Mouse (Mus musculus) kidney, postnatal 36 days (tissue): ENCODE data around the gene Gstt3.
A peak's percentile ranks its signal among the peaks of the same experiment; 100 is the strongest.

Source experiments
- DNase-seq, 2 experiments: peaks; one replicate each; pipeline ENCODE4 v3.0.0; 2021 to 2022; ENCODE audit warnings: mixed read lengths in 2 of 2

The Gstt3 gene

DNA sequence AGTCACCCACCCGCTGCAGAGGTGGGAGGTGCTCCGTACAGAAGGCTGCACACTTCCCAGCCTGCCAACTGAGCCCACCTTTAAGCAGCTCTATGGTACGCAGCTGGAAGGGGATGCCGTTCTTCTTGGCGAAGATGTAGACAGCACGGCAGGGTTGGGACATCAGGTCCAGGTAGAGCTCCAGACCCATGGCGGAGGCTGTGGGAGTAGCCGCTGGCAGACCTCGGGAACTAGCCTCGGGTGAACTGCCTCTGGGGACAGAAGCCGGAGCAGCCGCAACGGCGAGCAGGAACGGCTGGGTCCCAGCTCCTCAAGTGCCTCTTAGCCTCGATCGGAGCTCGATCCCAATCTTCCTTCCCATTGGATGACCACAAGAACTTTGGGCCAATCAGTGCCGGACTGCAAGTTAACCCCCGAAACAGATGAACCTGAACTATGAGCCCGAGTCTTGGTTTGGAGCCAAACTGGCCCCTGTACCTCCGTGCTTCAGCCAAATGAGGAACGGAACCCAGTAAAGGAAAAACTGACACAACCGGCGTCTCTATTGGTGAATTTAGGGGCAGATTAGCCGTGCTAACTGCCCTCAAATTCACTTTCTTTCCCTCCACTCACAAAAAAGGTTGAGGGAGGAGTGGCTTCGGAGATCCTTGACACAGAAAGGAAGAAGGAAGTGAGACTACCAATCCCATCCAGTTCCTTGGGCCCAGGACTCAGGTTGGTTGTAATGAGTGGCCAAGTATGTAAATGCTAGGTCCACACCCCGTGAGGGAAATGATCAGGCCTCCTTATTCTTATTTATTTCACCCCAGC is at the start of gene Gstt3, which contains the start of gene Gm20441:
Gstt3 (minus strand) TSS at position 646 of the 810 bp plus-strand sequence.
Gm20441 (minus strand) TSS at position 186 of the 810 bp plus-strand sequence.
- peak; percentile 90 to 93 for DNase-seq

DNA sequence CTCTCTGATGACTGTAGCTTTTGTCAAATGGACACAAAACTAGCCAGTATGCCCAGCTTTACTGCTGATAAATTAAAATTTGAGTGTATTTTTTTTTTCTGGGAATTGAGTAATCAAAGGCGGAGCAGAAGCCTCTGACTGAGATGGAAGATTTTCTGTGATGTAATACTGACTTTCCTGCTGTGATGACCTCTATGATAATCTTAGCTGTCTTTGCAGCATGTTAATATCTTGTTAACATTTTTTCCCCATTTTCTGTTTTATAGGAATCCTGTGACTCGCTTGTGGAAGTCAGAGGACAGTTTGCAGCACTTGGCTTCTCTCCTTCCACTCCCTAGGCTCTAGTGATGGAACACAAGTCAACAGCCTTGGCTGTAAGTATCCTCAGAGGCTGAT is 49.1 kb upstream of the Gstt3 start:
- DNase-seq: no peak

DNA sequence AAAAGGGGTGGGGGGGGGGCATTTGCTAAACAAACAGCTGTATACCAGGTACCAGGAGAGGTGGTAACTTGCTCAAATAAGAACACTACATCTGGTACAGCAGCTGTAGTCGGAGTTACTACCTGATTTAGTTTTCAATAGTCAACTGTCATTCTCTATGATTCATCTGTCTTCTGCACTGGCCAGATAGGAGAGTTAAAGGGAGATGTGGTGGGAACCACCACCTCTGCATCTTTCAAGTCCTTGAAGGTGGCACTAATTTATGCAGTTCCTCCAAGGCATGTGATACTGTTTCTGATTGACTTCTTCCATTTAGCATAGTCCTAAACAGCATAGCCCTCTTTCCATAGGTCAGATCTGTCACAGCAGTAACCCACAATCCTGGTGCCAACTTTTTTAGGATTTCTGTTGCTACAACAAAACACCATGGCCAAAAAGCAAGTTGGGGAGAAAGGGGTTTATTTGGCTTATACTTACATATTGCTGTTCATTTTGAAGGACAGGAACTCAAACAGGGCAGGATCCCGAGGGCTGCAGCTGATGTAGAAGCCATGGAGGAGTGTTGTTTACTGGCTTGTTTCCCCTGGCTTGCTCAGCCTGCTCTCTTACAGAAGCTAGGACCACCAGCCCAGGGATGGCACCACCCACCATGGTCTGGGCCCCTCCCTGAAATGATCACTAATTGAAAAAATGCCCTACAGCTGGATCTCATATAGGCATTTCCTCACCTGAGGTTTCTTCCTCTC is 48.5 kb upstream of the Gstt3 start:
- DNase-seq: no peak

DNA sequence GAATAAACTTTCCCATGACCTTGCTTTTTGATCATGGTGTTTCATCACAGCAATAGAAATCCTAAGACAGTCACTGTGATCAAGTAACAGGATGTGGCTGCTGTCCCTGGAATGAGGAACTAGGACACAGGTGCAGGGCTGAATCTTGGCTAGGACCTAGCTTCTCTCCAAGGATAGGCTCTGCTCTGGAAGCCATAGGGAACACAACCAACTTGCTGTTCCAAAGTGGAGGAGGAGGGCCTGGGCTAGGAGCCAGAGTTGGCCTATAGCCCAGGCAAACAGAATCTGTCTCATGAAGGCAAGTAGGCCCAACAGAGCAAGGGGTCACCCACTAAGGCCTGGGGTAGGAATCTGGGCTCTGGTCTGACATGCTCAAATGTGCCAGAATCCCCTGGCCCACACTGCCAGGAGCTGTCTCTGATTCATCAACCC is 47.3 kb upstream of the Gstt3 start:
- peak; percentile 58 to 65 for DNase-seq

DNA sequence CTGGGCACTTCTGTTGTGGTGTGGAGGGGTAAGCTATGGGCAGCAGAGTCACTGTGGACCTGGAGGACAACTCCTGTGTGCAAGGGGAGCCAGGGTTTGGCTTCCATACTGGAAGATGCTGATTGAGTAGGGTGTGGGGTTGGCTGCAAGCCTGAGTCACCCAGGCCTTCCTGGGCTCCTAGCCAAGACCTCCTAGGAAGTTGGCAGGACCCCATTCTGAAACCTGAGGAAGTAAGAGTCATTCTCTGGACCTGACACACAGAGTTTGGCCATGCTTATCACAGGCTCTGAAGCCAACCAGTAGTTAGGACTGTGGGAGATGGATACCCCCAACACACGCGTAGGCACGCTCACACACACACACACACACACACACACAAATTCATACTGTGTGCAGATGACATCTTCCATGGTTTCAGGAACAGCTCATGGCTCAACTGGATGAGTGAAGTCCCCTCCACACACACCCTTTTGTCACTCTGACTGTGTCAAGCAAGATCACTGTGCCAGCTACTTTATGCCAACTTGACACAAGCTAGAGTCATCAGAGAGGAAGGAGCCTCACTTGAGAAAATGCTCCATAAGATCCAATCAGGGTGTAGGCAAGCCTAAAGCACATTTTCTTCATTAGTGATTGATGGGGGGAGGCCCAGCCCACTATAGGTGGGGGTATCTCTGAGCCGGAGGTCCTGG is 46.6 kb upstream of the Gstt3 start:
- DNase-seq: peak; percentile 86

DNA sequence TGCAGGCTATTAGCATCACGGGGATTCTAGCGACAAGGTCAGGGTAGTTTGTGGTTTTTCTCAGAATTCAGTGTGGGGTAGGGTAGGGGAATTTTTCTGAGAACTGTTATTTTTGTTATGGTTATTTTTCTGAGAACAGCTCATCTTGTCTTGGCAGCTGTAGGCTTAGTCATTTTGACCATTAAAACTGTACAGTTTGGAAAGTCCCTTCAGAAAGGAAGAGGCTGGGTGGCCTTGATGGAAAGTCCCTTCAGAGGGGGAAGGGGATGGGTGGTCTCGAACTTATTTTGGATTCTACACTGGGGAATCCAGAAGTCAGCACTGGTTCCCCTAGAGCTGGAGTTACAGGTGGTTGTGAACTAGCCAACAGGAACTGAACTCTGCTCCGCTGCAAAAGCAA is 43.3 kb upstream of the Gstt3 start:
- no peak for DNase-seq

DNA sequence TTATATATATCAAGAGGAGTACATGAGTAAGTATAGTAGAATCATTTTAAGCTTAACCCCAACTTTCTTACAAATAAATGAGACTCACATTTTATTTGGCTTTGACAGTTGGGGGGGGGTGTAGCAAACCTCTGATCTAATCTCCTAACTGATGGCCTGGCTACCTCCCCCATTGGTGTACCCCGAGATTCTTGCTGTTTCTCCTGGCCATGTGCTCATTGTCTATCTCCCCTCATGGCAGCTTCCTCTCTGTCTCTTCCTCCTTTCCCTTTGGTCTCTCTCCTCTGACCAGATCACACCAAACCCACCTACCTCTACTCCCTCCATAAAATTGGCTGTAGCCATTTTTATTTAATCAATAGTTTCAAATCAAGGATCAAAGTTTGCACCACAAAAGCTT is 42.6 kb upstream of the Gstt3 start:
- DNase-seq: no peak

DNA sequence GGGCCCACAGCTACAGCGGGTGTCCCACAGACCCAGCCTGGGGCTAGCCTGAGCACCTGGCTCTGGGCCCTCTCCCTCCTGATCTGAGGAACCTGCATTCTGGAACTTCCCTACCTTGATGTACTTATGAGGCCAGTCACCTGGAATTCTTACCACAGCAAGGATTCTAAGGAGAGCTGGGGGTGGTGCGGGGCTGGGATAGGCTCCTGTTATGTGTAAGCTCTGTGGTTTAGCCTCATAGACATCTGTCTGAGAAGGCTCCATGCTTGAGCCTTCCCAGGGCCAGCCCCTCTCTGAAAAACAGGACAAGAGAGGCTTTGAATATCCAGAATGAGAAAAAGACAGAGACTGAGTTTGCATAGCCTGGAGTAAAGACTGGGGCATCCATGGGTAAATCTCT is 41.2 kb upstream of the Gstt3 start, which contains the start of gene Gstt4:
Gstt4 (minus strand) TSS at position 101 of the 400 bp plus-strand sequence.
- DNase-seq: no peak

DNA sequence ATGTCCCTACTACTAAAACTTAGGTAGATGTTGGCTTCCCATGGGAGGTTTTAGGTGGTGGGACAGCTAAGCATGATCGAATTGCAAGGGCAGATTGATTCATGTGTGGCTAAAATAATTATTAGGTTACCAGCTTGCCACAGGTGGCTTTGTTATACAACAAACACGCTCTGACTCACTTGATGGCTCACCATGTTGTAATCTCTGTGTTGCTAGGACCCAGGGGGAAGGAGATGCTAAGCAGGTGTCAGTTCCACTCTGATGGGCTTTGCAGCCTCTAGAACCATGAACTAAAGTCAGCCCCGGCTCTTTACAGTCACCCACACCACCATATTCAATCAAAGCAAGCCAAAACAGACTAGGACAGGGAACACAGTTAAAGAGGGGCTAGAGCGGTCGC is 38.7 kb upstream of the Gstt3 start:
- no peak for DNase-seq

DNA sequence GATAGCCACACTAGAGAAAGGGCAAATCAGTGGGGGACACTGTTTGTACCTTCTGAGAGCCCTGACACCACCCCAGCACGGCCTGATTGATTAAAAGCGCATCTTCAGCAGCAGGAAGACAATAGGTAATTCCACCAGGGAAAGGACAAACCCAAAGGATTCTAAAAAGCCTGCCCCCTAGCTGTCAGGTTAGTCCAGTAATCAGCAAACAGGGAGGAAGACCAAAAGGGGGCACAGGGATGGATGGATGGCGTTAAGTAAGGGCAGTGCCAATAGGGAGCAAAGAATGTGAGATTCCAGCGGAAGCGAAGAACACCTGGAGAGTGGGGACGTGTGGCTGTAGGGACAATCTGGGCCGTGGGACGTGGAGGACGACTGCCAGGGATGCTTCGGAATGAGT is 37.4 kb upstream of the Gstt3 start:
- no peak for DNase-seq

DNA sequence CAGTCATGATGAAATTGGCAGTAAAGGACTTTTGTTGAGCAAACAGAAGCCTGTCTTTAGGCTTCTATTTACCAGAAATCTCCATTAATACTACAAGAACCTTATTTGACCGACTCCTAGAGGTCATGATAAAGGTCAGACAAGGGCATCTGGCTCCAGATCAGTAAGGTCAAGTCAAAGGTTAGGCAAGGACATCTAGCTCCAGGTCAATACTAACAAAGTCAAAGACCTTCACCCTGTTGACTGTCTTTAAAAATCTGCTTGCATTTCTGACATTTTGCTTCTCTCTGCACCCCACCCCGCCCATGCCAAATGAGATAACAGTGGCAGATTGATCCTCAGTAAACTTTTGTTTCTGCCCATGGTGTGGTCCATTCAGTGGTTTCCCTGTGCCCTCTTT is 23.0 kb upstream of the Gstt3 start:
- no peak for DNase-seq

DNA sequence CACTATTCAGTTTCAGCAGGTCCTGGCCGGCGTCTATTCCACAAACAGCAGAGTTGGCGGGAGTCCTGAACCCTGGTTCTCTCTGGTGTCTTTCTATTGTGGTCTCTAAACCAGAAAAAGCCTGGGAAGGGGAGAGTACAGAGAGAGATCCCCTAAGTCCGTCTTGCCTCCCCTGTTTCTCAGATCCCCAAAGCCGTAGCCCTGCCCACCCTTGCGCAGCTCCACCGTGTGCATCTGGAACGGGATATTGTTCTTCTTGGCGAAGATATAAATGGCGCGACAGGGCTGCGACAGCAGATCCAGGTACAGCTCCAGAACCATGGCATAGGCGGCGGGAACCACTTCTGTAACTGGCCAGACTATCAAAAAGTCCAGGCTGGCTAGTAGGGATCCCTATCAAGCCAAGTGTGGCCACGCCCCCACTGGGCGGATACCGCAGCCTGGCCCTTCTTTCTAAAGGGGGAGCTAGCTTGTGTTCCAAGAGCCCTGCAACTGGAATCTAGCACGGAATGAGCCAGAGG is 17.0 kb upstream of the Gstt3 start, which contains the start of gene Gstt1:
Gstt1 (minus strand) TSS at position 409 of the 521 bp plus-strand sequence.
- peak; percentile 82 to 87 for DNase-seq

DNA sequence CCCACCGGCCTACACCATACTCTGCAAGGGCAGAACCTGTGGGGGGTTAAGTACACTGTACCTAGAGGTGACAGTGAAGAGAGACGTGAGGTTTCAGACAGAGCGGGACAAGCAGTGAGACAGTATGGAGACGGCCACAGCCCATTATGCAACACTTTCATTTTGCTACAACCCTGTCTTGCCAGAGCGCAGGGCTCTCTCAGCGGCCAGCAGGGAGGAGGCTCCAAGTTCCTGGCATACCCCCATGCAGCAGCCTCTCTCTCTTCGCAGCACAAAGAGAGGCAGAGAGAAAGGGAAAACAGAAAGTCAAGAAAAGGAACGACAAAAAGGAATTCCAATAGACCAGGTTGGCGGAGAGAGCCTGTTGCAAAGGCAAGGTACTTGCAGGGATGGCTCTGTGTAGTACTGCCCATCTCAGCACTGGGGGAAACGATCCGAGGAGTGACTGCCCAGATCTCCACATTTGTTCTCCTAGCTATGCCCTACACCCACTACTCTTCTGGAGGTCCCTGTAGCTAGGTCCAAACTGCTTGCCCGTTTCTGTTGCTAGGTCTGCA is 16.5 kb upstream of the Gstt3 start:
- peak; percentile 70 to 72 for DNase-seq

DNA sequence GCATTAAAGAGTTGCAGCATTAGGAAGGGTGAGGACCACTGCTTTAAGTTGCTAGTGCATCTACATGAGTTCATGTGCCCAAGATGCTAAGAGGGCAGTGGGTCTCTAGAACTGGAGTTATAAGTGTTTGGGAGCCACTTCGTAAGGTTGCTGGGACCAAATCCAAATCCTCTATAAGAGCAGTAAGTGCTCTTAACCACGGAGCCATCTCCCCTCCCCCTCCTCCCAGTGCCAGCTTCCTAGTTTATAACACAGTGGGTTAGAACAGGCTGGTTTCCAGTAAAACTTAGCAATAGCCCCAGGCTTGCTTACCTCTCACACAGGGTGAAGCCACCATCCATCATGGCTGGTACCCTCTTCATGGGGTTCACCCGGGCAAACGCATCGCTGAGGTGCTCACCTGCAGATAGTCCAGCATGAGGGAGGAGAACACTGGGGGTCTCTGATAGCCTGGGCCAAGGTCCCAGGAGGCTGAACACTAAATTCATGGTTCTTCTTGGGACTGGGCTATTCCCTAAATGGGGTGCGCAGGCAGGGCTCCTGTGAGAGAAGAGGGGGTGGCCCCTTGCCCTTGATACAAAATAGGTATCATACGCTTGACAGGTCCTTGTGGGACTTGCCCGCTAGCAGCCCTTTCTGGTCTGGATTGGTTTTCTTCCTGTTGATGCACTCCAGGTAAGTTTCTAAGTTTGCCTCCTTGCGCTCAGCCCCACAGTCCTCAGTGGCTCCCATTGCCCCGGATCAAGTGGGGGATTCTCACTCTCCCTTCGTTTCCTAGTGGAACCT is 15.7 kb upstream of the Gstt3 start:
- DNase-seq: peak in 1 of 2 experiments; percentile 47

DNA sequence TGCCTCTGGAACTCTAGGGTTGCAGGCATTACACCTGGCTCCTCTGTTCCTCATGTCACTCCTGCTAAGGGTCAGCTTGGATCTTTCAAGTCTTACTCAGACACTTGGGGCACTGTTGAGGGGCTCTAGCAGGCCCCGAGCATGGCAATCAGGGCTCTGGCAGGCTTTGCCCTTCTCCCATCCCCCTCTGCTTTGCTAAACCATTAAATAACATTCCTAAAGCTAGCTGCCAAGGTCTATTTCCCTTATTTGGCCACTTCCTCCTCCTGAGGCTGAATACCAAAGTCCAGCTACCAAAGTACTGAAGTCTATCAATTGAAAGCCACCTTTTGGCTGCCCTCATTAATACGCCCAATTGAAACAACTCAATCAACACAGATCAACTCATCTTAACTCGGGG is 13.7 kb upstream of the Gstt3 start:
- DNase-seq: peak; percentile 67 to 88

DNA sequence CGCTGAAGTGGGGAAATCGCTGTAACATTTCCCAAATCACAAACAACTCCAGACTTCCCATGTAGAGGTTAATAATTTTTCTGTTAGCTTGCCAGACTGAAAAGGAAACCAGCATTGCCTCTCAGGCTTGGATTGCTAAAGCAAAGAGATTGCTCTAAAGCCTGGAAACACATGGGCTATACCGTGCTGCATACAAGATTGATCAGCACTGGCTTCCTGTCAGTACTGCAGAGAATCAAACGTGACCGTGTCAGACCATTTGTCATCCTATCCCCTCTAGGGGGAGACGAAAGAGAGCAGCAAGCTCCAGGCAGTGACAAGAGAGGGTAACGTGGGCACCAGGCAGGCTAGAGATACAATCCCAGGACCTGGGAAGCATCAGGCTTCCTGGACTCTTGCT is 9.6 kb upstream of the Gstt3 start:
- no peak for DNase-seq

DNA sequence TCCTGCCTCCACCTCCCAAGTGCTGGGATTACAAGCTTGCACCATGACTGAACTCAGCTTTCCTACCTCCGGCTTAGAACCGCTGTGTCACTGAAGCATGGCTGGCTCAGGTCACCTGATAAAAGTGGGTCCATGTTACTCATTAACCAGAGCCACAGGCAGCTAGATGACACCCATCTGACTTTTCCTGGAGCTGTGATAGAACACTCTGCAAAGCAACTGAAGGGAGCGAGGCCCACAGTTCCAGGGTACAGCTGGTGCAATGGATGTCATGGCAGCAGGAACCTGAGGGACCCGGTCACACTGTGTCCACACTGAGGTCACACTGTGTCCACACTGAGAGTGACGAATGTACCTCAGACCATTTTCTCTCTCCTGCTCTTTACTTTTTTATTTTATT is 8.6 kb upstream of the Gstt3 start:
- DNase-seq: peak; percentile 71 to 88

DNA sequence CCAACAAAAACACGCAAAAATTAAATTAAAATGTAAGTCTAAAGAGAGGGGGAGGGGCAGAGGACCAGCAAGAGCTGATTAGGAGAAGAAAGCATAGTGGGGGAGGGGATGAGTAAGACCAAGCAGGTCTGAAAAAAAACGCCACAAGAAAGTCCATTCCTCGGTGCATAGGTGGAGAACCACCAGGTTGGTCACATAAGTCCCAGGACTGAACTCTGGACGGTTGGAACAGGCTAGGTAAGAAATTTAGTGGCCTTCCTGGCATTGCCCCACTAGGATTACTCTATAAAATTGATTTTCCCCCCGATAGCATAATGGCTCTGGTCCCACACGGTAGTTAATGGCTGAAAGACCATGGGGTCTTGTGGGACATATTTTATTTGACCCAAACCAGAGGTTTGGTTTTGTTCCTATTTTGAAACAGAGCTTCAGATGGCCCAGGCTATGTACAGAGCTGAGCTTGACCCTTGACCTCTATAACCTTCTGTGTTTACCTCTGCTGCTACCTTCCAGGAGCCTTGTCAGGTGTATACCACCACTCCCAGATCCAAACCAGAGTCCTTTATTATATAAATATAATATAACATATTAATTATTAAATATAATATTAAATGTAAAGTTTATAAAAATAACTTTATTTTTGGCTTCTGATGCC is 8.0 kb upstream of the Gstt3 start:
- DNase-seq: no peak

DNA sequence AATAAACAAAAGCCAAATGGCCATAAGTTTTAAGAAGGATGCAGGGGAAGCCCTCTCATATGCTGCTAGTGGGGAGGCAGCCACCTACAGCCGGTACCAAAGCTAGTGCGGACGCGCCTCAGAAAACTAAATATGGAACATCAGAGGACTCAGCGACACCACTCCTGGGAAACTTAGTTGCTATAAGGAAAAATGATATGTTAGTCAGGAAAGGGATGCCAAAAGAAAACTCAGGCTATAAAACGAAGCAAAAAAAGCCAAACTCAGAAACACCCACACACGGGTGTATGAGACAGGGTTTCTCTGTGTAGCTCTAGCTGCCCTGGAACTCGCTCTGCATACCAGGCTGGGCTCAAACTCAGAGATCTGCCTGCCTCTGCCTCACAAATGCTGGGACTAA is 7.1 kb upstream of the Gstt3 start:
- no peak for DNase-seq

DNA sequence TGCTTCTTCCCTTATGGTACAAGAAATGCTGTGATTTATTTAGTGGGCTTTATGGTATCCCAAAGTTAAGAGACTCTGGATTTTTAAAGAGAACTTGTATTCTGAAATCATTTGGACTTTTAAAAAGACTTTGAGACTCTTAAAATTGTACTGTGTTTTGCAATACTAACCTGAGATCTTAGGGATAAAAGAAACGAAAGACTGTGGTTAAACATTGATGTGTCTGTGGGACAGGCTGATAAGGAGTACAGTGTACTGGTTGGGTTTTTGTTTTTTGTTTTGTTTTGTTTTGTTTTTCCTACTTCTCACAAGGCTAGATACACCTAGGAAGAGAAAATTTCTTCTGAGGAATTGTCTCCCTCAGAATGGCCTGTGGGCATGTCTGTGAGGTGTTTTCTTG is 4.2 kb upstream of the Gstt3 start:
- no peak for DNase-seq
